Mouse (Mus musculus) forelimb bud, embryonic 11.5 days (tissue): ENCODE measurements around the gene Nutm1.

ENCODE experiments used
- DNase-seq: peaks from one replicate; pipeline ENCODE4 v3.0.0-alpha.2; 2012; ENCODE audit warnings: low read depth, low spot score

Gene Nutm1

DNA sequence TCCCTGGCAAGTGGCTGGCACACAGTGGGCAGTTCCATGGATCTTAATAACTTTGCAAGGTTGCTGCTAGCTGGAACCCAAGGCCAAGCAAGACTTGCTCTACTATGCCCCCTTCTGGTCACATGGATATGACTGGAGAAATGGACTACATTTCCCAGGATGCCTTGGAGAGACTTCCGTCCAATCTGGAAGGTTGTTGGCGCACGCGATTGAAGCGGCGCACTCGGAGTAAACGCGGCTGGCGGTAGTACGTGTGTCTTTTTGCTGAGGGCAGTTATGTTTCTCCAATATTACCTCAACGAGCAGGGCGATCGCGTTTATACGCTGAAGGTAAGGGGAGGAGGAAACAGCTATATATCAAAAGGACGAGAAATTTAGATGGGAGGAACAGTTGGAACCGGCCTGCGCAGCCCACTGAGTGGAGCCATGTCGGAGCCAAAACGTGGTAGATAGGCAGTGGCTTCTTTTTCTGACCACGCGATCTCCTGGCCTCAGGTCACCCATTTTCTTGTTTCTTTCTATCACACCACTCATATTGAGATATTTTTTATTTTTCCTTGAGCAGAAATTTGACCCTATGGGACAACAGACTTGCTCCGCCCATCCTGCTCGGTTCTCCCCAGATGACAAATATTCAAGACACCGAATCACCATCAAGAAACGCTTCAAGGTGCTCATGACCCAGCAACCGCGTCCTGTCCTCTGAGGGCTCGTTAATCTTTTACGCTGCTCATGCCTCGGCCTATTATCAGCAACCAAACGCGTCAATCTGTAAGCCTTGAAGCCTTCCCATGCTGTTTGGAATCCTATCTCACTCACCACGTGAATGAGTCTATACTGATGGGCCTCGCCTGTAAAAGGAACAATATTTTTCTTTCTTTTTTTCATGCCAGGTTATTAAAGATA, 2.9 kb upstream of the Nutm1 start, which contains the start of gene Nop10:
Gene Nop10, plus strand, starts transcription at position 179 of the 906 bp plus-strand sequence.
- DNase-seq = peak; percentile 95

- DNase-seq = no peak
Measured at GRCm38 (mm10) chr2:112254675-112255515, 4.2 kb downstream of the Nutm1 start.

GRCm38 (mm10) chr2:112249780-112250453, 9.2 kb downstream of the Nutm1 start:
- DNase-seq = no peak

DNA sequence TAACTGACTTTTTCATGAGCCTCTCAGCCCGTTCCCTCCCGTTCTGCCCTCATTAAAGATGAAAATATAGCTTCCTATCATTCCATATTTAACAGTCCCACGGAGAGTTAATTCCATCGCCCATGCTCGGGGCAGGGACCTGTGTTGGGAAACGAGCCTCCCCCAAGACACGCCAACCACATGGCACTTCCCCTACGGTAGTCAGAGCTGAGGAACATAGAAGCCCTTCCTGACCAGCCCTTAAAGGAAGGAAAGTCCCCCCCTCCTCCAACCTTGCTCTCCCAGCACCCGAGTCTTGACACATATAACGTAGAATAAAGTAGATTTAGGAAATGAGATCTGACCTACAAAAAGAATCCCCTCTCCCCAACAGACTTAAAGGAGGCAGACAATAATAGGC, 11.8 kb downstream of the Nutm1 start:
- DNase-seq = no peak

DNA sequence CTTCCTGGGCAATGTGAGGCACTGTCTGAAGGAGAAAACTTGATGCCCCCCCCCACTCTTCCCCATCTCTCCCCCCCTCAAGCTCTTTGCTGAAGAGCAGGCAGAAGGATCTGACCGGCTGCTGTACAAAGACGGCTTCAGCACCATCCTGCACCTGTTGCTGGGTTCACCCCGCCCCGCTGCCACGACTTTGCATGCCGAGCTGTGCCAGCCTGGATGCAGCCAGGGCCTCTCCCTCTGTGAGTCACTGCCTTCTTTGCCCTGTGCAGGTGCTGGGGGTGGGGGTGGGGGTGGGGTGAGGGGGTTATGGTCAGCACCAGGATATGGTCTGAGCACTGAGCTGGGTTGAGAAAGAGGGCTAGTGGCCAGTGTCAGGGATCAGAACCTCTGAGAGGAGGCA, 12.9 kb downstream of the Nutm1 start:
- no peak for DNase-seq

- no peak for DNase-seq
Measured at GRCm38 (mm10) chr2:112245307-112245706, 13.8 kb downstream of the Nutm1 start.

DNA sequence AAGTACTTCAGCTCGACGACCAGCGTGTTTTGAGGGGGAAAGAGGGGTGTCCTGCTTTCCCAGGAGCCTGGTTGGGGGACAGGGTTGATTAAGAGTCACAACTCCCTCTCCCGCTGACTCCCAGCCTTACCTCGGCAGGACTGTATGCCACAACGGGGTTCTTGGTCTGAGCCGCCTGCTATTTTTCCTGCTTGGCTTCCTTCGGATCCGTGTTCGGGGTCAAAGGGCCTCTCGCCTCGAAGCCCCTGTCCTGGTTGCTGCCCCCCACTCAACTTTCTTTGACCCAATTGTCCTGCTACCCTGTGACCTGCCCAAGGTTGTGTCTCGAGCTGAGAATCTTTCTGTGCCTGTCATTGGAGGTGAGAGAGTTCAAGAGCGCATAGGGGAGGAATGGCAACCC, 17.3 kb downstream of the Nutm1 start:
- no peak for DNase-seq

DNA sequence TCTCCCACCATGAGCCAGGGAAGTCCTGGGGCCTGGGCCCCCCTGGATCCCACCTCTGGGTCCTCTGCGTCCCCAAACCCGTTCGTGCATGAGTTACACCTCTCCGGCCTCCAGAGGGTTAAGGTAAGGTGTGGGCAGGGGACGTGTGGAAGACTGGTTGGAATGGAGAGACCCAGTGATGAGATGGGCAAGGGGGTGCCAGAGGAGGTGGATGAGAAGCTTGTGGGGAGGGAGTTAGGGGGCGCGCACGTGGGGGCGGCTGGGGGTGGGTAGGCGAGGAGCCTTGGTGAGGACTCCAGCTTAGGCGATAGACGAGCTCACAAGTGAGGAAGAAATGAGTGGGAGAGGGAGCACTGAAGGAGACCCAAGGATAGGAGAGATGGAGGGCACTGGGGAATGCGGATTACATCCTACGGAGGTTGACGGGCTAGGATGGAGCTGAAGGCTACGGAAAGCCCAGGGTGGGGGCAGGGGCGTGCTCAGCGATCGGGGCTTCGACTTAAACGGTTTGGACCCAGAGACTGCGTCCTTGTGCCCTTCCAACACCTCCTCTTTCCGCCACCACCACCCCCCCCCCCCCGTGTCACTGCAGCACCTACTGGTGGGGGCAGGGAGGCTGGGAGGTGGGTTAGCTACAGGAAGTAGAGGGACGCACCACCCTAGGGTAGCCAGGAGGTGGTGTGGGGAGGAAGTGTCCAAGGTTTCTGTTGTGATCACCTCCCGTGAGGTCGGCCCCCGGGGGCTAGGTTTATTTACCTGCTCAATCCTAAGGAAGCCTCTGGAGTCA, 19.0 kb downstream of the Nutm1 start:
- DNase-seq = no peak

DNA sequence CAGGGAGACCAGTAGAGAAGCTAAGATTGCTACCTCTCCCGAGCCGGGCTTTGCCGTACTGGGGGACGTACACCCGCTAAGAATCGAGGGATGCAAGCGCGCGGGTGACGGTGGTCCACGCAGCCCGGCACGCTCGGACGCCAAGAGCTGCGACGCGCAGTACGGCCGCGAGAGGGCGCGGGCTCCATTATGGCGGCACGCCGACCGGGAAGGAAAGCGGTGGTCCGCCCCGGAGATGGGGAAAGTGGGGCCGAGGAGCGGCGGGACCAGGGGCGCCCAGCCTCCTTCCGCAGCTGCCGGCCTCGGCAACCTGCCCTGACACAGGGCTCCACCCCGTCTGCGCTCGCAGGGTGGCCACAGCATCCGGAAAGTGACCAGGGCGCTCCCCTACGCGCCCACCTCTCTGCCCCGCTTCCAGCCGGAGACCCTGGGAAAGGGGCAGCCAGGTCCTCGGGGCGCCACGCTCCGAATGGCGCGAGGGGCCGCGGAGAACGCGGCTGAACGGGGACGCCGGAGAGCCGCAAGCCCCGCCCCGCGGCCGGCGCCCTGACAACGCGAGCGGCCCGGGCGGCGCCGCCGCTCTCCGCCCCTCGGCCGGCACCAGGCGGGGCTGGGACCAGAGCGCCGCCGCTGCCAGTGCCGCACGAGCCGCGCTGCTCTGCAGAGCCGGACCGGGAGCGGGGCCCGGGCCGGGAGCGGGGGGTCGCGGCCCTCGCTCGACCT, 19.7 kb downstream of the Nutm1 start, which contains the start of gene Lpcat4:
Gene Lpcat4, plus strand, starts transcription at position 257 of the 723 bp plus-strand sequence.
- DNase-seq = peak; percentile 87

- no peak for DNase-seq
Measured at GRCm38 (mm10) chr2:112238006-112238405, 21.1 kb downstream of the Nutm1 start.

DNA sequence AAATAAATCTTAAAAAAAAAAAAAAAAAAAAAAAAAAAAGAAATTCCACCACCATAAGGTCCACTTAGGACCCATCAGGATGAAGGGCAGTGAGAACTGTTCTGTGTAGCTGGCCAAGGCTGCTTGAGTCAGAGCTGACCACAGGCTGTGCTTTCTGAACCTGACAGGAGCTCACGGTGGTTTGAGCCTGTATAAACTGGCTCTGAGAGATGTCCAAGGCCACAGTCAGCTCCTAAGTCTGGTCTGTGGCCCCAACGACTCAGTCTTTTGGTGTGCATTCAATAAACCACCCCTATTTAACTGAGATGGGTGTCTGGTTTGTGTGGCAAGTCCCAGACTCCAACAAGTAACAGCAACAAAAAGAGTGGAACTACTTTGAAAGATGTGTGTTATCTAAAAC, 22.5 kb downstream of the Nutm1 start:
- no peak for DNase-seq

DNA sequence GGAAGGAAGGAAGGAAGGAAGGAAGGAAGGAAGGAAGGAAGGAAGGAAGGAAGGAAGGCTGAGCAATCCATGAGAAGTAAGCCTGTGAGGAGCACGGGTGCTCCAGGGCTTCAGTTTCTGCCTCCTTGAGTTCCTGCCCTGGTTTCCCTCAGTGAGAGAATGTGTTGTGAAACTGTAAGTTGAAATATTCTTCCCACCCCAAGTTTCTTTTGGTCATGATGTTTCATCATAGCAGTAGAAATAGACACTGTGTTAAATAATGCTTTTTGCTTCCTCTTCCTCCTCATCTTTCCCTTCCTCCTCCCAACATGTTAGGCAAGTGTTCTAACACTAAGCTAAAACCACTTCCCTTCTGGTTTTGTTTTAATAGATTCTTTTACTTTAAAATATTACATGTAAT, 26.5 kb downstream of the Nutm1 start:
- DNase-seq = no peak

GRCm38 (mm10) chr2:112224356-112224755, 34.7 kb downstream of the Nutm1 start:
- no peak for DNase-seq

- DNase-seq = no peak
Measured at GRCm38 (mm10) chr2:112222607-112223006, 36.5 kb downstream of the Nutm1 start.

GRCm38 (mm10) chr2:112220880-112221279, 38.2 kb downstream of the Nutm1 start:
- DNase-seq = no peak

DNA sequence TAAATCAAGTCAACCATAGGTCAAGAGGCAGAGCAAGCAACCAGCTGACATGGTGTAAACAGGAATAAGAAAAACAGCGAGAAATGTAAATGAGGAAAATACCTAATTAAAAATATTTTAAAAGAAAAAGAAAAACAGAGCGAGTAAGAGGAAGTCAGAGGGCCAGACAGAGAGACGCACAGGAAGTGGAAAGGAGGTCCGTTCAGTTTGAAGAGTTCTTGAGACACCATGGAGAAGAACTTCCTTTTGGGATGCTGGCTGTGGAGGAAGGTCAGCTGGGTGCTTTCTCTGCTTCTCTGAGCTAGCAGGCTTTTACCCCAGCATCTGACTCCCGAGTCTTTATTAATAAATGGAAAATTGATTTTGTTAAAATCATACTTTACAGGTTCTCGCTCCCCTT, 41.5 kb downstream of the Nutm1 start:
- no peak for DNase-seq

- DNase-seq = peak; percentile 59
Measured at GRCm38 (mm10) chr2:112215977-112216376, 43.1 kb downstream of the Nutm1 start.

DNA sequence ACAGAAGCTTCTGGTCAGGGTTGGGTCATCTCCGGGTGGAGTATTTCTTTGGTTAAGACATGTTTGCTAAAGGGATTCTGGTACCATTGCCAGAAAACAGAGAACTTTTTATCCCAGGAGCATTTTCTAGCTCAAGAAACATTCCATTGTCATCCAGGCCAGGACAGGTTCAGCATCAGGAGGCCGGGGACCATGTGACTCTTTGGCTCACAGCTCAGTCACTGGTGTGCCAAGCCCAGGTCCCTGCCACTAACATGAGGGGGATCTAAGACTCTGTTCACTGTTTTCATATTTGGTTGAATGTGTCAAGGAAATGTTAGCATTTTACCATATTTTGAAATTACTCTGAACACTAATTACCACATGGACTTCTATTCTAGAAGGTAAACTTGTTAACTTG, 48.4 kb downstream of the Nutm1 start:
- DNase-seq = no peak

DNA sequence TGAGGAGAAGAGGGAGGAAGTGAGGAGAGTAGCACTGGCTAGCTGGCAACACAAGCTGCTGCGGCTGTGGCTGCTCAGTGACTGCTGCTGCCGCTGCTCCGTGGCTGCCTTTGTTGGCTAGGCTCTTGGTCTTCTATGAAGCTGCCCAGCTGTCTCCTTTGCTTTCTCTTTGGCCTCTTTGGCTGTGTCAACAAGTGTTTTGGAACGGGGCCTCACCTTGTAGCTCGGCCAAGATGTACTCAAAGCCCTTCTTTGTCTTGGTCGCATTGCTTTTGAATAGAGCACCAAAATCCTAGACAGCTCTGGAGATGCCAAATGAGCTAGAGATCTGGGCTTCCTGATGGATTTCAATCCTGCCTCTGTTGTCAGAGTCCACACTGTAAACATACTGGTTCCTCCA, 48.9 kb downstream of the Nutm1 start:
- DNase-seq = no peak

- no peak for DNase-seq
Measured at GRCm38 (mm10) chr2:112203056-112203455, 56.0 kb downstream of the Nutm1 start.
